Mouse (Mus musculus) CD4-positive, CD25-positive, alpha-beta regulatory T cell, adult 4 months (primary cell): ENCODE results near the gene Actl11. TPM values are rescaled to one million over a fixed set of nuclear protein-coding genes. Genes with fewer than 3 reads are reported as not detected.

Experiments used
- ATAC-seq: one replicate; pipeline ENCODE4 v1.8.0; 2017
- polyA plus RNA-seq, 2 experiments: library from polyadenylated mRNA; unstranded; fragments of 100-300 nt; shearing (Covaris generic); gene quantifications; one replicate each; pipeline ENCODE4 v1.2.1; 2017

Actl11 gene
- polyA plus RNA-seq, 2 experiments from 2014 or later, result not detected

- ATAC-seq, result no peak
Measured at GRCm38 (mm10) chr9:107923021-107923420, 5.2 kb upstream of the Actl11 start.

DNA sequence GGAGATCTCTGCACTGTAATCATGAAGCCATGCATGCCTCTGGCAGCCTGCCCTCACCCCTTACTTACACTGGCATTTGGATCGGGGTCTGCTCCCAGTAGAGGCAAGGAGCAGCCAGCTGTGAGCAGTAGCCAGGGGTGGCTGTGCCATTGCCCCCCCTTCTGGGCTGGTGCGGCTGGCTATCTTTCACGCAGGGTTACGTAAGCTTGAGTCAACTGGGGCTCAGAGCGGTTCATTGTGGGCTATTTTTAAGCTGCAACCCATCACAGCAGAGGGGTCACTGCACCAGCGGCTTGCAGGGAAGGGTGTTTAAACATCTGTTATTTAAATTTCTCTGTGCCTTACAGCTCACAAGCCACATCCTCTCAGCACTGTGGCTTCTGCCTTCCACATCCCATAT lies 4.3 kb upstream of the Actl11 start:
- ATAC-seq, result no peak

- no peak for ATAC-seq
Measured at GRCm38 (mm10) chr9:107925251-107925650, 3.0 kb upstream of the Actl11 start.

DNA sequence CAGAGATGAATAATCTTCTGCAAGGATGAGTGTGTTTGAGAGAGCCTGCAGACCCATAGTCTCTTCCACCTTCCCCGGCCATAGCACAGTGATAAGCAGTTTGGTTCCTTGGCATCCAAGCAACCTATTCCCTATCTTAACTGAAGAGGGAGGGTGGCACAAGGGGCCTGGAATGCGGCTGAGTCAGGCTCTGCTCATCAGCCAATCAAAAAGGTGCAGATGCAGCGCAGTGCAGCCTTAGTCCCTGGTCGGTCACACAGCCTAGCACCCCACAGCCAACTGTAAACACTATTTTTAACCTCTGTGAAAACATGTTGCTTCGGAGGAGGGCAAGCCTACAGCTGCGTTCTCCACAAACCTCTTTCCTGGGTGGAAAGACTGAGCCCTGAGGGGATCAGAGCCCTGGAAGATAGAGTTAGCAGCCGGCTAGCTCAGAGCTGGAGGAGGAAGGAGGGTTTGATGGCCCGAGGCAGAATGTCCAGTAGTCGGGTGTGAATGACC lies 1.3 kb upstream of the Actl11 start:
- ATAC-seq, result no peak

- no peak for ATAC-seq
Measured at GRCm38 (mm10) chr9:107927749-107928148, 520 bp upstream of the Actl11 start.

DNA sequence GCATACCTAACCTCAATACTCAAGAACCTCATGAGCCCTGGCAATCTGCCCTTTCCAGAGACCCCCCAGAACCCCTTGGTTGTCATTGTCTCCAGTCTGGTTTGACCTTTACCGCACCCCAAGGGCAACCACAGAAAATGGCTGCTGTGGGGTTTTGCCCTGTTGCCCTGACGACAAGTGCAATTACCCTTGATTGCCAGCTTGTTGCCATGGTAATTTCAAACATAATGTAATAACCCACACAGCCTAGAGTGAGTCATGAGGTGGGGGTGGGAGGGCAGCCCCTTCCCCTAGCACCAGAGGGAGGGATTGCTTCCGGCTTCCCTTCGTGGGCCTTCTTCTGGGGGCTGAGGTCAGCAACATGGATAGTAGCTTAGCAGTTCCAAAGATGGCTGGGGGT lies 4.0 kb downstream of the Actl11 start:
- no peak for ATAC-seq

GRCm38 (mm10) chr9:107934146-107934545 lies 5.9 kb downstream of the Actl11 start:
- ATAC-seq, result no peak

- ATAC-seq, result no peak
Measured at GRCm38 (mm10) chr9:107935374-107935773, 7.1 kb downstream of the Actl11 start, which contains the start of gene Camkv. Gene Camkv, plus strand, starts transcription at chr9:107935674.

DNA sequence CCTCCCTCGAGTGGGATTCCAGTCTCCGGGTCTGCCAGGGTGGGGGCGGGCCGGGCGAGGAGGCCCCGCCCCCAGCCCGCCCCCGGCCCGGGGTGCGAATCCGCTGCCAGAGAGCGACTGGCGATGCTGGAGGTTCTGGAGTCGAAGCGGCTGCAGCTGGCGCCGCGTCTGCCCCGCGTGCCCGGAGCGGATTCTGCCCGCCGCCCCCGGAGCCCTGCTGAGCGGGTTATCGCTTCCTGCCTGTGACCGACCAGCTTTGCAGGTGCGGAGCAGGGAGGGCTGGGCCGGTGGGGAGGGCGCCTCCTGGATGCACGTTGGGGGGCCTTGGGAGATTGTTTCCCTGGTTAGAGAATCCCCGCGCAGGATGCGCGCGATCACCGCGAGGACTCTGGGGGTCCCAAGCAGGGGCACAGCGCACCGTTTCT lies 7.5 kb downstream of the Actl11 start:
- ATAC-seq, result no peak

GRCm38 (mm10) chr9:107936215-107936822 lies 8.1 kb downstream of the Actl11 start:
- ATAC-seq, result no peak

DNA sequence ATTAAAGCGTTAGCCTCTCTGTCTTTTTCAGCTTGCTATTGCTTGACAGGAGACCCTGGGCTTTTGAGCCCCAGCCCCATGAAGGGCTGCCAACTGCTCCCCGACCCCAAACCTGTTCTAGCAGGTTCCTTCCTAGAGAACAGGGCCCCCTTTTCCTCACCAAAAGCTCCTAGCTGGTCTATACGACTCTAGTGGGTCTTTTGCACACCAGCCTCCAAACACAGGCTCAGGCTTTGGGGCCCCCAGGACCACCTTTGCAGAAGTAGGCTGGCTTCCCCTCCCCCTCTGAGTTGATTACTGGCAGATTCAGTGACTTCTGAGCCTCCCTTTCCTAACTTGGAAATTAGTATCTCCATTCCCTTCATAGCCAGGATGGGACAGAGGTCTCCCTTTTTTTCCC lies 8.6 kb downstream of the Actl11 start:
- ATAC-seq, result no peak

DNA sequence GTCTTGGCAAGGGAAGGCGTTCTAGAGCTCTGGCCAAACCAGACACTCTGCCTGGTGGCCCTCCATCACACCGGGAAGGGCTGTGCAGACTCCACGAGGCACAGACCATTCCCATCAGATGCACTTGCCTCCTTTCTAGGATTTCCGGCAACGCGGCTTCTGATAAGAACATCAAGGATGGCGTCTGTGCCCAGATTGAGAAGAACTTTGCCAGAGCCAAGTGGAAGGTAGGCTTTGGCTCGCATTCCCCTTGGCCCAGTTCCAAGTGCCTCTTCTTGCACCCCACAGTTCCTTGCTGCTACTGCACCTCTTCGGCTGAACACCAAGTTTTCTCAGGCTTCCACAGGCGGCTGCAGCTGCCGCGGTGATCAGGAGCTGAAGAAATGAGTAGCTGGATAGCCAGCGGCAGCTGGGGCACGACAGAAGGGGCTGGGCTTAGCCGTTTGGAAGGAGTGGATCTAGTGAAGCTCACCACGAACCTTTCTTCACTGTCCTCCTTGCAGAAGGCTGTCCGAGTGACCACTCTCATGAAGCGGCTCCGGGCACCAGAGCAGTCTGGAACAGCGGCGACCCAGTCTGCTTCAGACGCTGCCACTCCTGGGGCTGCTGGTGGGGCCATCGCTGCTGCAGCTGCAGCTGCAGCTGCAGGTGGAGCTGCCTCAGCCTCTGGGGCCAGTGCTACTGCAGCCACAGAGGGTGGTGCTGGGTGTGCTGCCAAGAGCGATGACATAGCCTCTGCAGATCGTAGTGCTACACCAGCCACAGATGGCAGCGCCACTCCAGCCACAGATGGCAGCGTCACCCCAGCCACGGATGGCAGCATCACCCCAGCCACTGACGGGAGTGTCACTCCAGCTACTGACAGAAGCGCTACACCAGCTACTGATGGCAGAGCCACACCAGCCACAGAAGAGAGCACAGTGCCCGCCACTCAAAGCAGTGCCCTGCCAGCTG lies 19.2 kb downstream of the Actl11 start:
- no peak for ATAC-seq

- no peak for ATAC-seq
Measured at GRCm38 (mm10) chr9:107949184-107949921, 21.1 kb downstream of the Actl11 start.

DNA sequence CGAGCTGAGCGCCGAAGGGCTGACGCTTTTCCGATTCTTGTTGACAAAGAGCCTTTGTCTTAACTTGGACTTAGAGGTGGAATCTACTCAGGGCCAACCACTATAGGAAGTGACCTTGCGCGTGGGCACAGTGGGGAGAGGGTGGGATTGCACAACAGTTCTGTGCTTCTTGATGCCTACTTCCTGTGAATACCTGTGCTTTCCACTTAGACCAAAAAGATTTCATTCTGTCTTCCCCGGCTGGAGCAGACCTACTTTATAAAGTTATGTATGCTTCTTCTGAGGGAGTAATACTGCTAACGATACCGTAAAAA lies 21.6 kb downstream of the Actl11 start, which contains the start of gene Traip:
TSS of gene Traip (plus strand) at position 215 of the 314 bp plus-strand sequence.
- ATAC-seq, result no peak

DNA sequence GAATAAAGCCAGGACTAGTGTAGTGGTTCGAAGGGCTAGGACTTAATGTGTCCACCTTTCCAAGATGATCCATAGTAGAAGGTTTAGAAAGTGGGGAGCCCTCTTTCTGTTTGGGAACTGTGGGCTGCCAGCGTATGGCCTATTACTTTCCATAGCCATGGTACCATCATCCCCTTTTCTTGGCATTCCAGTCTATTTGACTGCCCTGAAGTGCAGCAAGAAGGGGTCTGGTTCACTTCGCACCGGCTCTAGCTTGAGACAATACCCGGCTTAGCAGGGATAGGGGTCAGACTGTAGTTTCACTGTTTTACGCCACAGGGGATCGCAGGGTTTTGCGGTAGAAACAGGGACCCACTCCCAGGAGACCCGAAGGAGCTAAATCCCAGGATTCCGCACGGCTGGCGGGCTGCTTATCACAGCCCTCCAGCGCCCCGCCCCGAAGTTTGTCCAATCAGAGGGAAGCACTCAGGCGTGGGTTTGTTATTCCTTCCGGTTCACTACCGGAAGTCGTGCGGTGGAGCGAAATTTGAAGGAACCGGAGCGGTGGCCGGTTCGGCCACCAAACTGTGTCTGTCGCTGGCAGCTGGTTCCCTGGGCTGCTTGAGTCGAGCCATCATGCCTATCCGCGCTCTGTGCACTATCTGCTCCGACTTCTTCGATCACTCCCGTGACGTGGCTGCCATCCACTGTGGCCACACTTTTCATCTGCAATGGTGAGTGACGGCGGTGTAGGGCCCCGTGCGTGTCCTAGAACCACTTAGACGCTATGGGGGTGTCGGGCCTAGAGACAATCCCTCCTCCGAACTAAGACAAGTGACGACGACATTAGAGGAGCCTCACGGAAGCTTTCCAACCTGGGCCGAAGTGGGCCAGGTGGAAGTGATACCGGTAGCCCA lies 22.4 kb downstream of the Actl11 start:
- peak; percentile 100 for ATAC-seq

DNA sequence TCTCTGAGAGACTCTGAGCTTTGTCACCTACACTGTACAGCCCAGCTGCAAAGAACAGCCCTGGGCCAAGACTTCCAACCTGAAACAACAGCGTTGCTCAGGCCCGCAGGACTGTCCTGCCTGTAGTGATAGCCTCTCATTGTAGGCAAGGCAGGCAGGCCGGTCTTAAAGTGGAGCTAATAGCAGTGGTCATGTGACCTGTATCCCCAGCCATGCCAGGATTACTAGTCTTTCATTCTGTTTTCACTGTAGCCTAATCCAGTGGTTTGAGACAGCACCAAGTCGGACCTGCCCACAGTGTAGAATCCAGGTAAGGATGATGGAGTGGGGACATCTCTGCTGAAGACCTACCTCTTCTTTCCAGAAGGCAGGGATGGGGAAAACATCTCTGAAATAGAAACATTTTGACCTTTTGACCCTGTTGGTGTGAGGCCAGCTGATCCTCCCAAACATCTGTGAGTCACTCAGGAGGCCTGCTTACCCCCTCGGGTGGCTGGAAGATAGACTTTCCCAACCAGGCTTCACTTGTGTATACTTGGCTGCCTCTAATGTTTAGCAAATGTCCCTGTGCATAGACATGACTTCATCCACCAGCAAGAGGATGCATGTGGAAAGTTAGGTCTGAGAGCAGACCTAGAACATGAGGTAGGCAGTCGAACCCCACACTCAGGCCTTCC lies 27.5 kb downstream of the Actl11 start:
- no peak for ATAC-seq

- ATAC-seq, result no peak
Measured at GRCm38 (mm10) chr9:107957141-107957540, 28.9 kb downstream of the Actl11 start.

GRCm38 (mm10) chr9:107959896-107960295 lies 31.6 kb downstream of the Actl11 start:
- no peak for ATAC-seq

- ATAC-seq, result no peak
Measured at GRCm38 (mm10) chr9:107960928-107961327, 32.7 kb downstream of the Actl11 start.

DNA sequence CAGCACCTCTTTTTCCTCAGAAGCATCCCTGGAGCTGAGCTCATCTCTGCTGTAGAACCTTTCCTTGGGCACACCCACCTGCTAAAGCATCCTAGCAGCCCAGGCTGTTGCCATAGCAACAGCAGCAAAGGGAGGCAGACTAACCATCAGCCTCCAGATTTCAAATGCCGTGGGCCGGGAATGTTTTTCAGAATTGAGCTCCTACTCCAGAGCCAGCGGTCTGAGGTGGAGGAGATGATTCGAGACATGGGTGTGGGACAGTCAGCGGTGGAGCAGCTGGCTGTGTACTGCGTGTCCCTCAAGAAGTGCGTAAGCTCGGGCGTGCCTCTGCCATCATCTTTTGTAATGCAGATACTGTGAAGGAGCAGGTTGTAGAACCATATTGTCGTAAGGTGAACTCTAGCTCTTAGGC lies 33.1 kb downstream of the Actl11 start:
- ATAC-seq, result no peak

GRCm38 (mm10) chr9:107961881-107962280 lies 33.6 kb downstream of the Actl11 start:
- ATAC-seq, result no peak
